Mouse (Mus musculus): ENCODE results near the gene Aqp3. TPM values are rescaled to one million over a fixed set of nuclear protein-coding genes. Genes with fewer than 3 reads are reported as not detected.

The Aqp3 gene
- polyA plus RNA-seq, 1 experiment from 2014 or later: 0.58 TPM

DNA sequence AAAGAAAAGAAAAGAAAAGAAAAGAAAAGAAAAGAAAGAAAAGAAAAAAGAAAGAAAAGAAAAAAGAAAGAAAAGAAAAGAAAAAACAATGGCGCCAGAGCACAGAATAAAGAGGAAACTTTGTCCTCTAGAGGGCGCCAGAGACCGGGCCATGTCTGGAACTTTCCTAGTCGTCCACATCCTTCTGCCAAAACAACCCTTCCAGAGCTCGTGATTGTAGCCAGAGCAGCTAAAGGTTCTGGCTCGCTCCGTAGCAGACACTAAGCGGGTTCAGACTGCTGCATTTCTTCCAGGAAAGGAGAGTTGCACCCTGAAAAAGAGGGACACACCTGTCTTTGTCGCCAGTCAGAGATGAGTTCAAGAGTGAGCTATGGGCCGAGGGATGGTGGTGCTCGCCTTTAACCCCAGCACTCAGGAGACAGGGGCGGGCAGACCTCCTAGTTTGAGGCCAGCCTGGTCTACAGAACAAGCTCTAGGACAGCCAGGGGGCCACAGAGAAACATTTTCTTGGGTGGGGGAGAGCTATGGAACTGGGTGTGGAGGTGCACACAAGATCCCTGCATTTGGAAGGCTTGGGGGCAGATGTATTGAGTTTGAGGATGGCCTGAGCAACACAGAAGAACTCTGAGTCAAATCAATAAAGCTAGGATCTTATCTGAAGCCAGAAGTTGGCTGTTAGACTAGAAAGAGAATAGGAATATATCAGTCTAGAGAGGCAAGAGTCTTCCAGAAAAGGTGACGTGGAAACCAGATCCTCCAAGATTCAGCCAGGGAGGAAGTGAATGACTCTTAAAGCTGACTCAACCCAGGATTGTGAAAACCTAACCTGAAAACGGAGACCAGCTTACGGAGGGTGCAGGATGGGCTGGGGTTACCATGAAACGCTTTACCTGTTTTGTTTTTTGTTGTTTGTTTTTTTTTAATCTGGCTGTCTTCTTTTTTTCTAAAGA is 47.0 kb downstream of the Aqp3 start:
- no peaks in the 10 kb centered on the region for H3K9me3 ChIP-seq
- 34% methylated on average over 16 of the region's 16 CpGs for WGBS
- no peak overlapping the region for H3K4me3 ChIP-seq
- H3K4me2 ChIP-seq: peak overlapping the region; percentile 34
- H3K27me3 ChIP-seq (replicated peaks): no peaks in the 10 kb centered on the region
- ATAC-seq (replicated peaks): peak; percentile 74
- H3K4me1 ChIP-seq: peaks cover 4% of the 10 kb centered on the region
- H3K9ac ChIP-seq: peak overlapping the region; percentile 29
- no peak overlapping the region for H3K27ac ChIP-seq
- no peaks in the 10 kb centered on the region for H3K36me3 ChIP-seq (replicated peaks)

DNA sequence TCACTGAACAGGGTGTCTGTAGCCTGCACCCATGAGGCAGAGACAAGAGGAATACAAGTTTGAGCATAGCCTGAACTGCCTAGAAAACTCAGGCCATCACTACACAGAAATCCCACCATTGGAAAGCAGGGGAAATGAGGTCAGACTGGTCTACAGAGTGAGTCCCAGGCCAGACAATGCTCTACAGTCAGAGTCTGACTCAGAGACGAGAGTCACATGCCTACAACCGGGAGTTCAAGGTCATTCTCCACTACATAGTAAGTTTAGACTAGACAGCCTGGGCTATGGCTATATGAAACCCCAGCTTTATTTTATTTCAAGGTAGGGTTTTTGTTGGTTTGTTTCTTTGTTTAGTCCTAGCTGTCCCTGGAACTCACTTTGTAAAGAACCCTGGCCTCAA is 49.1 kb downstream of the Aqp3 start:
- Histone ChIP-seq H3K4me2 (no peak overlapping the region), H3K4me1 (peaks cover 4% of the 10 kb centered on the region), H3K27me3 (replicated peaks) (no peaks in the 10 kb centered on the region), H3K9ac (no peak overlapping the region), H3K27ac (no peak overlapping the region), H3K9me3 (no peaks in the 10 kb centered on the region), H3K36me3 (replicated peaks) (no peaks in the 10 kb centered on the region), H3K4me3 (no peak overlapping the region)
- 64% methylated on average over 2 of the region's 2 CpGs for WGBS
- ATAC-seq (replicated peaks): no peak

- ATAC-seq (replicated peaks): no peak
- H3K36me3 ChIP-seq (replicated peaks): no peaks in the 10 kb centered on the region
- no peaks in the 10 kb centered on the region for H3K9me3 ChIP-seq
- H3K27ac ChIP-seq: no peak within 1 kb of the TSS
- H3K4me2 ChIP-seq: no peak within 1 kb of the TSS
- H3K4me3 ChIP-seq: no peak within 1 kb of the TSS
- no peaks in the 10 kb centered on the region for H3K27me3 ChIP-seq (replicated peaks)
- WGBS: 47% methylated on average over 9 of the region's 9 CpGs
- H3K4me1 ChIP-seq: peaks cover 4% of the 10 kb centered on the region
- no peak within 1 kb of the TSS for H3K9ac ChIP-seq
These were observed 50.3 kb downstream of the Aqp3 start, which contains the start of gene Aqp7 for GRCm38 (mm10) chr4:41047524-41048271. Aqp7 (minus strand) TSS chr4:41048139.

GRCm38 (mm10) chr4:41046254-41046795 is 51.7 kb downstream of the Aqp3 start:
- Histone ChIP-seq H3K27ac (no peak overlapping the region), H3K4me1 (peaks cover 4% of the 10 kb centered on the region), H3K4me3 (no peak overlapping the region), H3K36me3 (replicated peaks) (no peaks in the 10 kb centered on the region), H3K27me3 (replicated peaks) (no peaks in the 10 kb centered on the region), H3K9me3 (no peaks in the 10 kb centered on the region), H3K4me2 (no peak overlapping the region), H3K9ac (no peak overlapping the region)
- WGBS: 83% methylated on average over 13 of the region's 13 CpGs
- ATAC-seq (replicated peaks): no peak

GRCm38 (mm10) chr4:41045288-41045687 is 52.7 kb downstream of the Aqp3 start:
- no peak overlapping the region for H3K4me2 ChIP-seq
- 89% methylated on average over 3 of the region's 3 CpGs for WGBS
- H3K4me3 ChIP-seq: no peak overlapping the region
- no peaks in the 10 kb centered on the region for H3K27me3 ChIP-seq (replicated peaks)
- H3K4me1 ChIP-seq: no peaks in the 10 kb centered on the region
- no peak overlapping the region for H3K9ac ChIP-seq
- no peaks in the 10 kb centered on the region for H3K9me3 ChIP-seq
- no peak overlapping the region for H3K27ac ChIP-seq
- no peak for ATAC-seq (replicated peaks)
- no peaks in the 10 kb centered on the region for H3K36me3 ChIP-seq (replicated peaks)

DNA sequence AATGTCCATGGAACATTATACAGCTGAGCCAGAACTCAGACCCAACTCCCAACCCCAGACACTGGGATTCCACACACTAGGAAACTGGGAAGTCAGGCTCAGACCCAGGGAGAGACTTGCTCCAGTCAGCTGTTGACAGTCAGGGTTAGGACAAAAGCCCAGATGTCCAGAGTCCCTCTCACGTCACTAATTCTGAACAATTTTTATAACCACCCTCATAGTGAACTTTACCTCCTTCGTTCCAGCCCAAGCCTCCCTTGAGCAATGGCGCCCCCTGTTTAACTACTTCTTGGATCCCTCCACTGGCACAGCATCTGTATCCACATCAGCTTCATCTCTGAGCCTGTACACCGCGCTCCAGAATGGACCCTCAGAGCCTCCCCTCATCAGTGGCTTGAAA is 54.0 kb downstream of the Aqp3 start:
- Histone ChIP-seq H3K9ac (no peak overlapping the region), H3K4me3 (no peak overlapping the region), H3K9me3 (no peaks in the 10 kb centered on the region), H3K4me2 (no peak overlapping the region), H3K27me3 (replicated peaks) (no peaks in the 10 kb centered on the region), H3K27ac (no peak overlapping the region), H3K4me1 (no peaks in the 10 kb centered on the region), H3K36me3 (replicated peaks) (no peaks in the 10 kb centered on the region)
- ATAC-seq (replicated peaks): no peak
- WGBS: 79% methylated on average over 5 of the region's 5 CpGs

DNA sequence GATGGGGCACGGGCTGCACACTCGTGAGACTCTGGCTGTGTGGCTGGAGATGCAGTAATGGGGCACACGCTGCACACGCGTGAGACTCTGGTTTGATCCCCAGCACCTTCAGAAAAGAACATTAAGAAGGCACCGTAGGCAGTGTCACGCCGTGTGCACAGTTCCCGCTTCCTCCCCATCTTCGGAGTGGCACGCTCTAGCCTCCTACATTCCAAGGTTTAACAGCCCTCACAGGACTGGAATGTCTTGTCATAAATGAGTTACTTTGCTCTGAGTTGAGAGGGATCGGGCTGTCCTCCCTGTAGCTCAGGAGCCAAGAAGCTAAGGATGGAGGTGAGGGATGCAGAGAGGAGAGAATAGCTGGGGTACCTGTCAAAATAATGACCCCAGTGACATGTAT is 55.1 kb downstream of the Aqp3 start:
- no peaks in the 10 kb centered on the region for H3K9me3 ChIP-seq
- H3K27ac ChIP-seq: no peak overlapping the region
- ATAC-seq (replicated peaks): no peak
- no peak overlapping the region for H3K4me3 ChIP-seq
- WGBS: 85% methylated on average over 12 of the region's 12 CpGs
- no peaks in the 10 kb centered on the region for H3K27me3 ChIP-seq (replicated peaks)
- no peak overlapping the region for H3K4me2 ChIP-seq
- H3K36me3 ChIP-seq (replicated peaks): no peaks in the 10 kb centered on the region
- H3K4me1 ChIP-seq: no peaks in the 10 kb centered on the region
- H3K9ac ChIP-seq: no peak overlapping the region

Other genes starting within 250 kb of the Aqp3 start
- gene B4galt1, start 244.2 kb downstream of the Aqp3 start, polyA plus RNA-seq (2015; fragmentation: Nextera tagmentation; extraction: Ambion mirVana): 7.5 and 7.8 TPM in 2 replicates
- not detected in 2 replicates for gene Spink4, start 178.1 kb downstream of the Aqp3 start, polyA plus RNA-seq (2015; fragmentation: Nextera tagmentation; extraction: Ambion mirVana)
- 173 and 181 TPM in 2 replicates for gene Bag1, start 149.9 kb downstream of the Aqp3 start, polyA plus RNA-seq (2015; fragmentation: Nextera tagmentation; extraction: Ambion mirVana)
- gene Chmp5, start 149.8 kb downstream of the Aqp3 start, polyA plus RNA-seq (2015; fragmentation: Nextera tagmentation; extraction: Ambion mirVana): 150 and 156 TPM in 2 replicates
- 110 and 121 TPM in 2 replicates for gene Nfx1, start 127.3 kb downstream of the Aqp3 start, polyA plus RNA-seq (2015; fragmentation: Nextera tagmentation; extraction: Ambion mirVana)
- not detected in 2 replicates for gene Aqp7, start 50.0 kb downstream of the Aqp3 start, polyA plus RNA-seq (2015; fragmentation: Nextera tagmentation; extraction: Ambion mirVana)
- gene Nol6, start 26.3 kb upstream of the Aqp3 start, polyA plus RNA-seq (2015; fragmentation: Nextera tagmentation; extraction: Ambion mirVana): 40.9 and 41.1 TPM in 2 replicates
- gene Ube2r2, start 37.6 kb upstream of the Aqp3 start, polyA plus RNA-seq (2015; fragmentation: Nextera tagmentation; extraction: Ambion mirVana): 58.0 and 60.2 TPM in 2 replicates
- 58.0 and 61.8 TPM in 2 replicates for gene Ubap2, start 177.0 kb upstream of the Aqp3 start, polyA plus RNA-seq (2015; fragmentation: Nextera tagmentation; extraction: Ambion mirVana)
- gene Dcaf12, start 216.7 kb upstream of the Aqp3 start, polyA plus RNA-seq (2015; fragmentation: Nextera tagmentation; extraction: Ambion mirVana): 82.3 TPM in 2 replicates